Mouse (Mus musculus): ENCODE data around the gene Rfng. TPM values are rescaled to one million over a fixed set of nuclear protein-coding genes. Genes with fewer than 3 reads are reported as not detected.
"Not testable (repeated sequence)": the region's sequence is repeated elsewhere in the genome, so short reads cannot be mapped to it uniquely, and the experiment has no call there.

The Rfng gene
- polyA plus RNA-seq, 1 experiment from 2014 or later: 91.1 TPM

- H3K9ac ChIP-seq (replicated peaks; ENCODE audit: low read depth, low read length): no peak overlapping the region
- H3K9me3 ChIP-seq (ENCODE audit: control insufficient read depth, low read length): no peaks in the 10 kb centered on the region
- H3K36me3 ChIP-seq (ENCODE audit: control insufficient read depth, insufficient read depth, low read length): no peaks in the 10 kb centered on the region
- 67% methylated on average over 6 of the region's 6 CpGs for WGBS
- no peaks in the 10 kb centered on the region for H3K27me3 ChIP-seq (ENCODE audit: control insufficient read depth, insufficient read depth, low read length)
- no peak for ATAC-seq (ENCODE audit: low read depth)
- no peak overlapping the region for H3K27ac ChIP-seq (ENCODE audit: low read depth, low read length)
- H3K4me2 ChIP-seq (ENCODE audit: low read depth, low read length): no peak overlapping the region
- H3K4me1 ChIP-seq (ENCODE audit: control insufficient read depth, insufficient read depth, low read length): peaks cover 13% of the 10 kb centered on the region
- H3K4me3 ChIP-seq (ENCODE audit: low read depth, low read length): no peak overlapping the region
Observed at GRCm38 (mm10) chr11:120799316-120799890, 15.4 kb upstream of the Rfng start.

GRCm38 (mm10) chr11:120798244-120798643, 14.2 kb upstream of the Rfng start:
- Histone ChIP-seq H3K27me3 (ENCODE audit: control insufficient read depth, insufficient read depth, low read length) (no peaks in the 10 kb centered on the region), H3K27ac (ENCODE audit: low read depth, low read length) (no peak overlapping the region), H3K9me3 (ENCODE audit: control insufficient read depth, low read length) (no peaks in the 10 kb centered on the region), H3K4me1 (ENCODE audit: control insufficient read depth, insufficient read depth, low read length) (peaks cover 13% of the 10 kb centered on the region), H3K4me2 (ENCODE audit: low read depth, low read length) (no peak overlapping the region), H3K9ac (replicated peaks; ENCODE audit: low read depth, low read length) (no peak overlapping the region), H3K4me3 (ENCODE audit: low read depth, low read length) (no peak overlapping the region), H3K36me3 (ENCODE audit: control insufficient read depth, insufficient read depth, low read length) (no peaks in the 10 kb centered on the region)
- no peak for ATAC-seq (ENCODE audit: low read depth)
- WGBS: 87% methylated on average over 3 of the region's 3 CpGs

- 21% methylated on average over 8 of the region's 8 CpGs for WGBS
- peak; percentile 19; the same call in 1 of the 2 replicates for ATAC-seq (ENCODE audit: low read depth)
- peaks cover 16% of the 10 kb centered on the region for H3K36me3 ChIP-seq (ENCODE audit: control insufficient read depth, insufficient read depth, low read length)
- peak overlapping the region; percentile 9; the same call in 1 of the 2 replicates for H3K4me2 ChIP-seq (ENCODE audit: low read depth, low read length)
- peaks cover 13% of the 10 kb centered on the region for H3K4me1 ChIP-seq (ENCODE audit: control insufficient read depth, insufficient read depth, low read length)
- no peak overlapping the region for H3K9ac ChIP-seq (replicated peaks; ENCODE audit: low read depth, low read length)
- peak overlapping the region; percentile 18 for H3K27ac ChIP-seq (ENCODE audit: low read depth, low read length)
- no peaks in the 10 kb centered on the region for H3K27me3 ChIP-seq (ENCODE audit: control insufficient read depth, insufficient read depth, low read length)
- H3K9me3 ChIP-seq (ENCODE audit: control insufficient read depth, low read length): no peaks in the 10 kb centered on the region
- H3K4me3 ChIP-seq (ENCODE audit: low read depth, low read length): peak overlapping the region; percentile 87; the same call in 1 of the 2 replicates
Observed at GRCm38 (mm10) chr11:120796614-120796946, 12.6 kb upstream of the Rfng start.

GRCm38 (mm10) chr11:120795756-120796613, 12.0 kb upstream of the Rfng start, which contains the start of gene Dus1l:
Dus1l (minus strand) TSS chr11:120796403.
- Histone ChIP-seq H3K27me3 (ENCODE audit: control insufficient read depth, insufficient read depth, low read length) (no peaks in the 10 kb centered on the region), H3K4me2 (ENCODE audit: low read depth, low read length) (peak within 1 kb of the TSS; percentile 98), H3K9me3 (ENCODE audit: control insufficient read depth, low read length) (no peaks in the 10 kb centered on the region), H3K9ac (replicated peaks; ENCODE audit: low read depth, low read length) (peak within 1 kb of the TSS; percentile 91), H3K4me3 (ENCODE audit: low read depth, low read length) (peak within 1 kb of the TSS; percentile 87), H3K4me1 (ENCODE audit: control insufficient read depth, insufficient read depth, low read length) (peaks cover 13% of the 10 kb centered on the region), H3K36me3 (ENCODE audit: control insufficient read depth, insufficient read depth, low read length) (peaks cover 19% of the 10 kb centered on the region), H3K27ac (ENCODE audit: low read depth, low read length) (peak within 1 kb of the TSS; percentile 45)
- peak; percentile 91 for ATAC-seq (ENCODE audit: low read depth)
- 2% methylated on average over 54 of the region's 59 CpGs for WGBS

GRCm38 (mm10) chr11:120792652-120793051, 8.6 kb upstream of the Rfng start:
- H3K4me1 ChIP-seq (ENCODE audit: control insufficient read depth, insufficient read depth, low read length): peaks cover 7% of the 10 kb centered on the region
- ATAC-seq (ENCODE audit: low read depth): no peak
- peaks cover 45% of the 10 kb centered on the region for H3K36me3 ChIP-seq (ENCODE audit: control insufficient read depth, insufficient read depth, low read length)
- no peak overlapping the region for H3K4me2 ChIP-seq (ENCODE audit: low read depth, low read length)
- H3K27me3 ChIP-seq (ENCODE audit: control insufficient read depth, insufficient read depth, low read length): no peaks in the 10 kb centered on the region
- WGBS: 96% methylated on average over 9 of the region's 9 CpGs
- H3K4me3 ChIP-seq (ENCODE audit: low read depth, low read length): no peak overlapping the region
- no peak overlapping the region for H3K9ac ChIP-seq (replicated peaks; ENCODE audit: low read depth, low read length)
- H3K9me3 ChIP-seq (ENCODE audit: control insufficient read depth, low read length): no peaks in the 10 kb centered on the region
- no peak overlapping the region for H3K27ac ChIP-seq (ENCODE audit: low read depth, low read length)

GRCm38 (mm10) chr11:120789810-120790209, 5.8 kb upstream of the Rfng start:
- no peak overlapping the region for H3K9ac ChIP-seq (replicated peaks; ENCODE audit: low read depth, low read length)
- peaks cover 52% of the 10 kb centered on the region for H3K36me3 ChIP-seq (ENCODE audit: control insufficient read depth, insufficient read depth, low read length)
- no peaks in the 10 kb centered on the region for H3K9me3 ChIP-seq (ENCODE audit: control insufficient read depth, low read length)
- 95% methylated on average over 3 of the region's 3 CpGs for WGBS
- no peak overlapping the region for H3K27ac ChIP-seq (ENCODE audit: low read depth, low read length)
- no peak overlapping the region for H3K4me2 ChIP-seq (ENCODE audit: low read depth, low read length)
- H3K4me1 ChIP-seq (ENCODE audit: control insufficient read depth, insufficient read depth, low read length): peaks cover 9% of the 10 kb centered on the region; the same call in 1 of the 2 replicates
- no peak overlapping the region for H3K4me3 ChIP-seq (ENCODE audit: low read depth, low read length)
- no peak for ATAC-seq (ENCODE audit: low read depth)
- H3K27me3 ChIP-seq (ENCODE audit: control insufficient read depth, insufficient read depth, low read length): no peaks in the 10 kb centered on the region

- H3K9ac ChIP-seq (replicated peaks; ENCODE audit: low read depth, low read length): no peak overlapping the region
- H3K27ac ChIP-seq (ENCODE audit: low read depth, low read length): no peak overlapping the region
- no peak for ATAC-seq (ENCODE audit: low read depth)
- peaks cover 10% of the 10 kb centered on the region; the same call in 1 of the 2 replicates for H3K4me1 ChIP-seq (ENCODE audit: control insufficient read depth, insufficient read depth, low read length)
- WGBS: 89% methylated on average over 4 of the region's 4 CpGs
- peaks cover 52% of the 10 kb centered on the region for H3K36me3 ChIP-seq (ENCODE audit: control insufficient read depth, insufficient read depth, low read length)
- no peaks in the 10 kb centered on the region for H3K27me3 ChIP-seq (ENCODE audit: control insufficient read depth, insufficient read depth, low read length)
- H3K4me3 ChIP-seq (ENCODE audit: low read depth, low read length): no peak overlapping the region
- H3K9me3 ChIP-seq (ENCODE audit: control insufficient read depth, low read length): no peaks in the 10 kb centered on the region
- no peak overlapping the region for H3K4me2 ChIP-seq (ENCODE audit: low read depth, low read length)
Observed at GRCm38 (mm10) chr11:120789355-120789754, 5.3 kb upstream of the Rfng start.

- H3K9ac ChIP-seq (replicated peaks; ENCODE audit: low read depth, low read length); H3K9me3 ChIP-seq (ENCODE audit: control insufficient read depth, low read length); H3K27me3 ChIP-seq (ENCODE audit: control insufficient read depth, insufficient read depth, low read length); H3K27ac ChIP-seq (ENCODE audit: low read depth, low read length); H3K4me2 ChIP-seq (ENCODE audit: low read depth, low read length); ATAC-seq (ENCODE audit: low read depth); H3K4me3 ChIP-seq (ENCODE audit: low read depth, low read length): not testable (repeated sequence)
- WGBS: 95% methylated on average over 9 of the region's 10 CpGs
- Histone ChIP-seq H3K36me3 (ENCODE audit: control insufficient read depth, insufficient read depth, low read length) (peaks cover 52% of the 10 kb centered on the region), H3K4me1 (ENCODE audit: control insufficient read depth, insufficient read depth, low read length) (peaks cover 10% of the 10 kb centered on the region; the same call in 1 of the 2 replicates)
Observed at GRCm38 (mm10) chr11:120788460-120788859, 4.5 kb upstream of the Rfng start.

- peak overlapping the region; percentile 88 for H3K9ac ChIP-seq (replicated peaks; ENCODE audit: low read depth, low read length)
- H3K27me3 ChIP-seq (ENCODE audit: control insufficient read depth, insufficient read depth, low read length): no peaks in the 10 kb centered on the region
- H3K9me3 ChIP-seq (ENCODE audit: control insufficient read depth, low read length): no peaks in the 10 kb centered on the region
- peak overlapping the region; percentile 95 for H3K4me2 ChIP-seq (ENCODE audit: low read depth, low read length)
- whole genome bisulfite sequencing: 38% methylated on average over 9 of the region's 9 CpGs
- H3K36me3 ChIP-seq (ENCODE audit: control insufficient read depth, insufficient read depth, low read length): peaks cover 27% of the 10 kb centered on the region
- peaks cover 19% of the 10 kb centered on the region for H3K4me1 ChIP-seq (ENCODE audit: control insufficient read depth, insufficient read depth, low read length)
- H3K27ac ChIP-seq (ENCODE audit: low read depth, low read length): no peak overlapping the region
- peak overlapping the region; percentile 96 for H3K4me3 ChIP-seq (ENCODE audit: low read depth, low read length)
- no peak for ATAC-seq (ENCODE audit: low read depth)
Observed at GRCm38 (mm10) chr11:120785145-120785544, 1.1 kb upstream of the Rfng start.

Measured in neural tube, embryonic 14.5 days (tissue).